Mouse (Mus musculus) lung, embryonic 16.5 days (tissue): ENCODE results near the gene Tmem54. TPM values are rescaled to one million over a fixed set of nuclear protein-coding genes. Genes with fewer than 3 reads are reported as not detected.

Experiments
- ATAC-seq: fragments of 200-750 bp; cut with Nextera tagmentation; 2 replicates; pipeline ENCODE4 v1.8.0; 2017; ENCODE audit warnings: low read depth, mild to moderate bottlenecking, moderate library complexity
- H3K27ac ChIP-seq: fragments of 300-500 bp; sonication (generic); 2 replicates; pipeline ENCODE4 v1.5.1; 2014; ENCODE audit warnings: mild to moderate bottlenecking, control low read depth, low read length
- H3K27me3 ChIP-seq: fragments of 300-500 bp; sonication (generic); 2 replicates; pipeline ENCODE4 v1.6.1; 2014; ENCODE audit warnings: low read depth, low read length, mixed read lengths; ENCODE audit not compliant: control insufficient read depth, insufficient read depth
- H3K36me3 ChIP-seq: fragments of 300-500 bp; sonication (generic); 2 replicates; pipeline ENCODE4 v1.6.1; 2014; ENCODE audit warnings: low read length; ENCODE audit not compliant: control insufficient read depth, insufficient read depth
- H3K4me1 ChIP-seq: fragments of 300-500 bp; sonication (generic); replicated peaks from 2 replicates; pipeline ENCODE4 v1.6.1; 2014; ENCODE audit warnings: low read length, mixed read lengths; ENCODE audit not compliant: control insufficient read depth, insufficient read depth
- H3K4me2 ChIP-seq: fragments of 300-500 bp; sonication (generic); 2 replicates; pipeline ENCODE4 v1.6.1; 2014; ENCODE audit warnings: low read depth, low read length, control low read depth
- H3K4me3 ChIP-seq: fragments of 300-500 bp; sonication (generic); 2 replicates; pipeline ENCODE4 v1.5.1; 2014; ENCODE audit warnings: mild to moderate bottlenecking, low read length, control low read depth
- H3K9ac ChIP-seq: fragments of 300-500 bp; sonication (generic); 2 replicates; pipeline ENCODE4 v1.6.1; 2014; ENCODE audit warnings: low read length, control low read depth
- H3K9me3 ChIP-seq: fragments of 300-500 bp; sonication (generic); 2 replicates; pipeline ENCODE4 v1.6.1; 2016; ENCODE audit warnings: low read length; ENCODE audit not compliant: control insufficient read depth
- WGBS: fragments of 180-500 bp; shearing (Covaris S2); extraction: QIAGEN DNeasy Blood & Tissue Kit; methylation state at CpG from one replicate; pipeline ENCODE4 v1.1.7; 2014; 5-methylcytosine and 5-hydroxymethylcytosine counted together
- polyA plus RNA-seq: library from polyadenylated mRNA; unstranded; fragments of >200 nt; fragmentation: Nextera tagmentation; extraction: Ambion mirVana; gene quantifications from 2 replicates; pipeline ENCODE4 v1.2.1, GENCODE M21; 2015

Tmem54 gene
- polyA plus RNA-seq, 1 experiment from 2014 or later, result 16.3 TPM

GRCm38 (mm10) chr4:129134799-129135585 is 29.6 kb downstream of the Tmem54 start:
- no peak overlapping the region for H3K27ac ChIP-seq
- H3K4me1 ChIP-seq, result peaks cover 12% of the 10 kb centered on the region
- 8% methylated on average over 15 of the region's 15 CpGs for WGBS
- ATAC-seq, result 0 out of 2 replicates have a peak, but pooled peaks have one; percentile 43
- H3K9me3 ChIP-seq, result no peaks in the 10 kb centered on the region
- no peaks in the 10 kb centered on the region for H3K36me3 ChIP-seq
- H3K27me3 ChIP-seq, result peaks cover 34% of the 10 kb centered on the region
- H3K9ac ChIP-seq, result no peak overlapping the region
- no peak overlapping the region for H3K4me3 ChIP-seq
- peak overlapping the region; percentile 31; the same call in 1 of the 2 replicates for H3K4me2 ChIP-seq

- H3K9me3 ChIP-seq, result no peaks in the 10 kb centered on the region
- H3K36me3 ChIP-seq, result no peaks in the 10 kb centered on the region
- peaks cover 5% of the 10 kb centered on the region for H3K4me1 ChIP-seq
- H3K4me3 ChIP-seq, result no peak overlapping the region
- 53% methylated on average over 2 of the region's 2 CpGs for WGBS
- no peak for ATAC-seq
- no peak overlapping the region for H3K9ac ChIP-seq
- no peak overlapping the region for H3K4me2 ChIP-seq
- H3K27me3 ChIP-seq, result peaks cover 34% of the 10 kb centered on the region
- H3K27ac ChIP-seq, result no peak overlapping the region
Measured at GRCm38 (mm10) chr4:129135637-129136036, 30.3 kb downstream of the Tmem54 start.

GRCm38 (mm10) chr4:129136189-129136578 is 30.8 kb downstream of the Tmem54 start:
- peak overlapping the region; percentile 68 for H3K9ac ChIP-seq
- H3K27me3 ChIP-seq, result peaks cover 34% of the 10 kb centered on the region
- H3K4me3 ChIP-seq, result peak overlapping the region; percentile 61
- H3K4me2 ChIP-seq, result peak overlapping the region; percentile 97
- ATAC-seq, result no peak
- 38% methylated on average over 9 of the region's 9 CpGs for WGBS
- no peak overlapping the region for H3K27ac ChIP-seq
- peaks cover 5% of the 10 kb centered on the region for H3K4me1 ChIP-seq
- H3K36me3 ChIP-seq, result no peaks in the 10 kb centered on the region
- H3K9me3 ChIP-seq, result no peaks in the 10 kb centered on the region

- Histone ChIP-seq H3K9ac (peak within 1 kb of the TSS; percentile 68), H3K27me3 (peaks cover 34% of the 10 kb centered on the region), H3K9me3 (no peaks in the 10 kb centered on the region), H3K4me3 (peak within 1 kb of the TSS; percentile 61), H3K27ac (no peak within 1 kb of the TSS), H3K4me2 (peak within 1 kb of the TSS; percentile 97), H3K36me3 (no peaks in the 10 kb centered on the region), H3K4me1 (peaks cover 5% of the 10 kb centered on the region)
- WGBS, result 1% methylated on average over 29 of the region's 80 CpGs
- peak; percentile 49 for ATAC-seq
Measured at GRCm38 (mm10) chr4:129136579-129137391, 31.4 kb downstream of the Tmem54 start, which contains the start of gene Fndc5. Gene Fndc5, plus strand, starts transcription at chr4:129136999.

GRCm38 (mm10) chr4:129137392-129138321 is 32.3 kb downstream of the Tmem54 start:
- Histone ChIP-seq H3K9ac (peak overlapping the region; percentile 68), H3K9me3 (no peaks in the 10 kb centered on the region), H3K36me3 (no peaks in the 10 kb centered on the region), H3K4me3 (peak overlapping the region; percentile 61), H3K27ac (no peak overlapping the region), H3K4me2 (peak overlapping the region; percentile 97), H3K27me3 (peaks cover 34% of the 10 kb centered on the region), H3K4me1 (peaks cover 5% of the 10 kb centered on the region)
- WGBS, result 60% methylated on average over 14 of the region's 14 CpGs
- ATAC-seq, result no peak

- ATAC-seq, result no peak
- Histone ChIP-seq H3K9me3 (no peaks in the 10 kb centered on the region), H3K4me3 (no peak overlapping the region), H3K4me1 (peaks cover 6% of the 10 kb centered on the region), H3K4me2 (no peak overlapping the region), H3K9ac (no peak overlapping the region), H3K27me3 (peaks cover 34% of the 10 kb centered on the region), H3K27ac (no peak overlapping the region), H3K36me3 (no peaks in the 10 kb centered on the region)
- 70% methylated on average over 5 of the region's 5 CpGs for WGBS
Measured at GRCm38 (mm10) chr4:129139642-129140041, 34.3 kb downstream of the Tmem54 start.

GRCm38 (mm10) chr4:129140808-129141207 is 35.5 kb downstream of the Tmem54 start:
- ATAC-seq, result no peak

GRCm38 (mm10) chr4:129141560-129142438 is 36.5 kb downstream of the Tmem54 start:
- no peak overlapping the region for H3K4me3 ChIP-seq
- H3K4me1 ChIP-seq, result peaks cover 7% of the 10 kb centered on the region
- WGBS, result 68% methylated on average over 17 of the region's 17 CpGs
- ATAC-seq, result 0 out of 2 replicates have a peak, but pooled peaks have one; percentile 17
- H3K36me3 ChIP-seq, result no peaks in the 10 kb centered on the region
- H3K9ac ChIP-seq, result no peak overlapping the region
- no peak overlapping the region for H3K4me2 ChIP-seq
- peaks cover 17% of the 10 kb centered on the region for H3K27me3 ChIP-seq
- H3K27ac ChIP-seq, result no peak overlapping the region
- H3K9me3 ChIP-seq, result no peaks in the 10 kb centered on the region

More at GRCm38 (mm10) chr4:129140808-129141207, 35.5 kb downstream of the Tmem54 start:
- H3K27ac ChIP-seq, result no peak overlapping the region
- 66% methylated on average over 4 of the region's 4 CpGs for WGBS
- no peaks in the 10 kb centered on the region for H3K9me3 ChIP-seq
- H3K4me2 ChIP-seq, result no peak overlapping the region
- H3K4me1 ChIP-seq, result peaks cover 7% of the 10 kb centered on the region
- H3K4me3 ChIP-seq, result no peak overlapping the region
- H3K27me3 ChIP-seq, result peaks cover 24% of the 10 kb centered on the region
- no peak overlapping the region for H3K9ac ChIP-seq
- H3K36me3 ChIP-seq, result no peaks in the 10 kb centered on the region
